Mouse (Mus musculus) embryonic facial prominence, embryonic 11.5 days (tissue): Measurements from ENCODE around the gene Hdac1. TPM values are rescaled to one million over a fixed set of nuclear protein-coding genes. Genes with fewer than 3 reads are reported as not detected.
"Not testable (repeated sequence)": the region's sequence is repeated elsewhere in the genome, so short reads cannot be mapped to it uniquely, and the experiment has no call there.

Experiments used
- ATAC-seq: fragments of 200-750 bp; cut with Nextera tagmentation; replicated peaks from 2 replicates; pipeline ENCODE4 v1.8.0; 2017; ENCODE audit warnings: low read depth; ENCODE audit not compliant: insufficient number of reproducible peaks, low FRiP score, low TSS enrichment
- DNase-seq: peaks from one replicate; pipeline ENCODE4 v3.0.0-alpha.2; 2015; ENCODE audit warnings: low spot score
- H3K27ac ChIP-seq: fragments of 300-500 bp; sonication (generic); replicated peaks from 2 replicates; pipeline ENCODE4 v1.5.1; 2014; ENCODE audit warnings: mild to moderate bottlenecking, low read depth, low read length, control low read depth
- H3K27me3 ChIP-seq: fragments of 300-500 bp; sonication (generic); 2 replicates; pipeline ENCODE4 v1.6.1; 2014; ENCODE audit warnings: mild to moderate bottlenecking, low read length, moderate library complexity, mixed read lengths; ENCODE audit not compliant: control insufficient read depth, insufficient read depth
- H3K36me3 ChIP-seq: fragments of 300-500 bp; sonication (generic); replicated peaks from 2 replicates; pipeline ENCODE4 v1.6.1; 2014; ENCODE audit warnings: low read depth, mild to moderate bottlenecking, low read length, moderate library complexity, mixed read lengths; ENCODE audit not compliant: control insufficient read depth, insufficient read depth
- H3K4me1 ChIP-seq: fragments of 300-500 bp; sonication (generic); 2 replicates; pipeline ENCODE4 v1.6.1; 2014; ENCODE audit warnings: low read length, mixed read lengths; ENCODE audit not compliant: control insufficient read depth, insufficient read depth
- H3K4me2 ChIP-seq: fragments of 300-500 bp; sonication (generic); 2 replicates; pipeline ENCODE4 v1.6.1; 2014; ENCODE audit warnings: low read depth, mild to moderate bottlenecking, control low read depth, low read length, moderate library complexity
- H3K4me3 ChIP-seq: fragments of 300-500 bp; sonication (generic); 2 replicates; pipeline ENCODE4 v1.5.1; 2014; ENCODE audit warnings: low read depth, low read length, control low read depth
- H3K9ac ChIP-seq: fragments of 300-500 bp; sonication (generic); replicated peaks from 2 replicates; pipeline ENCODE4 v1.6.1; 2014; ENCODE audit warnings: mild to moderate bottlenecking, control low read depth, low read length
- H3K9me3 ChIP-seq: fragments of 300-500 bp; sonication (generic); replicated peaks from 2 replicates; pipeline ENCODE4 v1.6.1; 2016; ENCODE audit warnings: mild to moderate bottlenecking, low read length, inconsistent platforms, mixed read lengths; ENCODE audit not compliant: control insufficient read depth
- WGBS: fragments of 180-500 bp; shearing (Covaris S2); extraction: QIAGEN DNeasy Blood & Tissue Kit; methylation state at CpG from one replicate; pipeline ENCODE4 v1.1.7; 2014; 5-methylcytosine and 5-hydroxymethylcytosine counted together
- polyA plus RNA-seq: library from polyadenylated mRNA; unstranded; fragments of >200 nt; fragmentation: Nextera tagmentation; extraction: Ambion mirVana; gene quantifications from 2 replicates; pipeline ENCODE4 v1.2.1, GENCODE M21; 2014

Hdac1 gene
- polyA plus RNA-seq, 1 experiment from 2014 or later: 271 TPM

DNA sequence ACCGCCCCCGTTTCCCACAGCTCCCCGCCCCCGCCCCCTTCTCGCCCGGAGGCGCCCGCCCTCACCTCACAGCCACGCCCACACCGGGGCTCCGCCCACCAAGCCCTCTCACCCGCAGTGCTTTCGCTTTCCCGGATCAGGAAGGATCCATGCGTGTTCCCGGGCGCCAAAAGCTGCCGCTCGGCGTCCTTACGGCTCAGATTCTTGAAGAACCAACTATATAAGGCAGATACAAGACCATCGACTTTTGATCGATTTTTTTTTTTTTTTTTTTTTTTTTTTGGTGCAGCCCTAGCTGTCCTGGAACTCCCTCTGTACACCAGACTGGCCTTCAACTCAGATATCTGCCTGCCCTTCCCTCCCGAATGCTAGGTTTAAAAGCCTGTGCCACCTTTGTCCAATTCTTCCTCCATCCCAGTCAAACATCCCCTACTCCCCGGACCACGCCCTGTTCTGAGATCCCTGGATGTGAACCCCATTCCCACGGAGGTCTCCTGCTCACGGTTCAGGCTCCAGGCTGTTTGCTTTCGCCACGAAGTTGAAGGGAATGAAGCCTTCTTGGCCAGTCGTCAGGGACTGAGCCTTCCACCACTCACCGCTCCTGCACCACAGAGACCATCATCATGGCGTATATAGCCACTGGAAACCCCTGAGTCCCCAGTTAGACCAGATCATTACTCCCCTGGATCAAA, 14.2 kb upstream of the Hdac1 start:
- Histone ChIP-seq H3K27ac (no peak overlapping the region), H3K9ac (peak overlapping the region; percentile 65), H3K4me1 (no peaks in the 10 kb centered on the region), H3K4me2 (peak overlapping the region; percentile 82), H3K27me3 (no peaks in the 10 kb centered on the region), H3K9me3 (no peaks in the 10 kb centered on the region), H3K4me3 (peak overlapping the region; percentile 51), H3K36me3 (no peaks in the 10 kb centered on the region)
- ATAC-seq: peak; percentile 35
- DNase-seq: peak; percentile 95
- 8% methylated on average over 33 of the region's 33 CpGs for WGBS

DNA sequence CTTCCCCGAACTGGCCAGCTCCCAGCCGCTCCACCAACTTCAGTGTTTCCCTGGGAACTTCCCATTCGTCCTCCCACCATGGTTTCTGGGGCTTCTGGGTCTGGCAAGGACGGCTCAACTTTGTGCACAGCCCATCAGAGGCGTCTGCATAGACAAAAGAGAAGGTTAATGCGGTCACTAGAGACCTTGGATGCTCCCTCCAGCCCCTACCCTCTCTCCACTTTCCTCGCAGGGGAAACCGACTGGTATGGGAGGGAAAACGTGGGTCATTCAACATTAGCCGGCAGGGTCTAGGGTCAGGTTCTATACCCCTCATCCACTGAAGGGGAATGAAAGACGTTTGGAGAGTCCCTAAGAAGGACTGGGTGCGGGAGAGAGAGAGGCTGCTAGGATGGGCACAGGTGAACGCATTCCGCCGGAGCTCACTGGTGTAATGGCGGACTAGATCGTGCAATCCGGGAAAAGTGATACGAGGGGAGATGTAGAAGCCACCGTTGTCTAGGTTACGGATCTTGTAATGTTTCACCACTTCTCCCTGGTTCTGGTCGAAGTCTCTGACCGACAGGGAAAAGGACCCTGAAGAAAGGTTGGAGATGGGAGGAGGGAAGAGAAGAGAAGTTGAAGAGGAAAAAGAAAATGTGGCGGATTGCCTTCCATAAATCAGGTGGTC, 13.5 kb upstream of the Hdac1 start:
- no peak for DNase-seq
- H3K9ac ChIP-seq: peak overlapping the region; percentile 65
- no peak overlapping the region for H3K27ac ChIP-seq
- peak; percentile 44; the same call in 1 of the 2 replicates for ATAC-seq
- H3K4me2 ChIP-seq: peak overlapping the region; percentile 82
- H3K27me3 ChIP-seq: no peaks in the 10 kb centered on the region
- H3K4me3 ChIP-seq: peak overlapping the region; percentile 51
- H3K36me3 ChIP-seq: no peaks in the 10 kb centered on the region
- WGBS: under 1% methylated on average over 24 of the region's 24 CpGs
- H3K4me1 ChIP-seq: no peaks in the 10 kb centered on the region
- H3K9me3 ChIP-seq: no peaks in the 10 kb centered on the region

DNA sequence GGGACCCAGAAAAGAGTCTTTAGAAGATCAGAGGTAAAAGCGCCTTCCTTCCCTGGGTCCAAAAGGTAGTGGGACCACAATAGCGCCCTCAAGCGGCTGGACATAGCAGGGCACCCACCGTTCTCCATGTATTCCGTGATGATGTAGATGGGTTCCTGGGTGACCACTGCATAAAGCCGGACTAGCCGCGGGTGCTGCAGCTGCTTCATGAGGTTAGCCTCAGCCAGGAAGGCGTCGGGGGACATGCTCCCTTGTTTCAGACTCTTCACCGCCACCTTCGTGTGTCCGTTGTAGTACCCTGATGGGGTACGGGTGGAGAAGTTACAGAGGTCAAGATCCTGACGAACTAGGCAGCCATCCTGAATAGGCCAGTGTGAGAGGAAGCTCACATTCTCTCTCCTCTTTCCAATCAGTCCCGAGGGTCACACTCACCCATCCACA, 12.9 kb upstream of the Hdac1 start:
- H3K9me3 ChIP-seq: no peaks in the 10 kb centered on the region
- ATAC-seq (no peak), DNase-seq (peak; percentile 70)
- peak overlapping the region; percentile 51 for H3K4me3 ChIP-seq
- H3K27me3 ChIP-seq: no peaks in the 10 kb centered on the region
- 3% methylated on average over 16 of the region's 16 CpGs for WGBS
- H3K9ac ChIP-seq: peak overlapping the region; percentile 65
- no peak overlapping the region for H3K27ac ChIP-seq
- H3K36me3 ChIP-seq: no peaks in the 10 kb centered on the region
- H3K4me1 ChIP-seq: no peaks in the 10 kb centered on the region
- H3K4me2 ChIP-seq: peak overlapping the region; percentile 82

DNA sequence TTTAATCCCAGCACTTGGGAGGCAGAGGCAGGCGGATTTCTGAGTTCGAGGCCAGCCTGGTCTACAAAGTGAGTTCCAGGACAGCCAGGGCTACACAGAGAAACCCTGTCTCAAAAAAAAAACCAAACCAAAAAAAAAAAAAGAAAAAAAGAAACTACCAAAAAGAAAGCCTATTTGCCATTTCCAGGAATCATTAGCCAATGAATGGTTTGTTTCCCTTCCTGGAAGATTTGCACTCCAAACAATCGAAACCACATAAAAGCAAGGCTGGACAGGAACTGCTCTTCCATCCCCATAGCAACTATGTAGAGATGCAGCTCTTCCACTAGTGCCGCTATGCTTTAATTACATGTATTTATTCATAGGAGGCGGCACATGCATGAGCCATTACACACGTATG, 12.0 kb upstream of the Hdac1 start:
- H3K27me3 ChIP-seq, H3K36me3 ChIP-seq, H3K4me1 ChIP-seq, H3K27ac ChIP-seq, DNase-seq, H3K4me3 ChIP-seq, ATAC-seq, H3K4me2 ChIP-seq, H3K9ac ChIP-seq, H3K9me3 ChIP-seq: not testable (repeated sequence)
- WGBS: 84% methylated on average over 5 of the region's 6 CpGs

DNA sequence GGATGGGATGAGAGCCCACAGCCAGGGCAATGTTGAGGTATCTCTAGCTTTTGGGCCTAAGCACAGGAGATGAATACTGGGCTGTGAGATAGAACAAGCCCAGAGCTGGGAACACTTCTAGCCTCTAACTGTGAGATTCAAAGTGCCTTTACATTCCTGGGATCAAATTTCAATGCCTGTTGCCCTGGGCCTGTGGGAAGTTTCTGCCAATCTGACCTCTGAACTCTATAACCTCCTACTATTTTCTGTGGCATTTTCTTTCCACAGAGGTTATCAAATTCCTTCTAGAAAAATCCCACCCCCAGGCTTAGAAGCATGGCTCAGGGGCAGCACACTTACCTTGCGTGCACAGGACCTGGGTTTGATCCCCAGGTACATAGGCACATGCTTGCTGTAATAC, 7.8 kb upstream of the Hdac1 start:
- Histone ChIP-seq H3K9me3 (no peaks in the 10 kb centered on the region), H3K4me1 (no peaks in the 10 kb centered on the region), H3K27me3 (no peaks in the 10 kb centered on the region), H3K4me2 (no peak overlapping the region), H3K9ac (no peak overlapping the region), H3K27ac (no peak overlapping the region), H3K36me3 (no peaks in the 10 kb centered on the region), H3K4me3 (no peak overlapping the region)
- WGBS: 41% methylated on average over 1 of the region's 1 CpGs
- ATAC-seq (no peak), DNase-seq (peak; percentile 21)

GRCm38 (mm10) chr4:129549306-129549705, 6.8 kb upstream of the Hdac1 start:
- no peaks in the 10 kb centered on the region for H3K9me3 ChIP-seq
- no peak overlapping the region for H3K4me2 ChIP-seq
- ATAC-seq: no peak
- H3K4me1 ChIP-seq: no peaks in the 10 kb centered on the region
- 96% methylated on average over 2 of the region's 2 CpGs for WGBS
- no peaks in the 10 kb centered on the region for H3K36me3 ChIP-seq
- H3K27ac ChIP-seq: no peak overlapping the region
- no peak overlapping the region for H3K4me3 ChIP-seq
- peak; percentile 33 for DNase-seq
- no peaks in the 10 kb centered on the region for H3K27me3 ChIP-seq
- no peak overlapping the region for H3K9ac ChIP-seq

DNA sequence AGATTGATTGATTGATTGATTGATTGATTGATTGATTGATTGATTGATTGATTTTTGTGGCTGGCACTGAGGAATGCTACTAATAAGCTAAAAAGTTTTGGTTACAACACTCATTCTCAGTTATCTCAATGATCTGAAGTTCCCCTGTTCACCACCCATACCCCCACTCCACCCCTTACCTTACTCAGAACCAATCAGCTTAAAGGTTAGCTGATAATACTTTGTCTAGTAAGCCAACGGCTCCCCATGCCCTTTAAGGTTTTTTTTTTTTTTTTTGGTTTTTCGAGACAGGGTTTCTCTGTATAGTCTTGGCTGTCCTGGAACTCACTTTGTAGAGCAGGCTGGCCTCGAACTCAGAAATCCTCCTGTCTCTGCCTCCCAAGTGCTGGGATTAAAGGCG, 5.1 kb upstream of the Hdac1 start:
- 85% methylated on average over 4 of the region's 4 CpGs for WGBS
- H3K27ac ChIP-seq, H3K4me3 ChIP-seq, DNase-seq, H3K36me3 ChIP-seq, H3K27me3 ChIP-seq, H3K4me2 ChIP-seq, H3K9me3 ChIP-seq, H3K9ac ChIP-seq, ATAC-seq, H3K4me1 ChIP-seq: not testable (repeated sequence)

DNA sequence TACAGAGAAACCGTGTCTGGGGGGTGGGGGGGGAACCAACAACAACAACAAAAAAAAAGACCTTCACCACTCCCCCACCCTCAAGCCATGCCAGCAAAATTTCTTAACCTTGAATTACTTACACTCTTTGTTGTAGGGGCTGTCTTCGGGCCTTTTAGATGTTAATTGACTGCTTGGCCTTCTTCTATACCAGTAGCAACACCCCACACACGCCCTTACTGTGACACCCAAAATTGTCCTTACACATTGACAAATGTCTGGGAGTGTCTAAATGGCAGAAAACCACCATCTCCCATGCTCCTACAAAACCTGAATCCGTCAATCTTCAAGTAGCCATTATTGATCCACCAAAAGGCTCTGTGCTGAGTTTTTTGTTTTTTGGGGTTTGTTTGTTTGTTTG, 1.6 kb upstream of the Hdac1 start:
- H3K9ac ChIP-seq: no peak overlapping the region
- H3K27ac ChIP-seq: no peak overlapping the region
- no peaks in the 10 kb centered on the region for H3K27me3 ChIP-seq
- H3K9me3 ChIP-seq: no peaks in the 10 kb centered on the region
- H3K4me1 ChIP-seq: no peaks in the 10 kb centered on the region
- H3K36me3 ChIP-seq: no peaks in the 10 kb centered on the region
- H3K4me2 ChIP-seq: no peak overlapping the region
- ATAC-seq (no peak), DNase-seq (no peak)
- no peak overlapping the region for H3K4me3 ChIP-seq
- 85% methylated on average over 4 of the region's 4 CpGs for WGBS
